Mouse (Mus musculus): Measurements from ENCODE around the gene Tapbpl.

DNA sequence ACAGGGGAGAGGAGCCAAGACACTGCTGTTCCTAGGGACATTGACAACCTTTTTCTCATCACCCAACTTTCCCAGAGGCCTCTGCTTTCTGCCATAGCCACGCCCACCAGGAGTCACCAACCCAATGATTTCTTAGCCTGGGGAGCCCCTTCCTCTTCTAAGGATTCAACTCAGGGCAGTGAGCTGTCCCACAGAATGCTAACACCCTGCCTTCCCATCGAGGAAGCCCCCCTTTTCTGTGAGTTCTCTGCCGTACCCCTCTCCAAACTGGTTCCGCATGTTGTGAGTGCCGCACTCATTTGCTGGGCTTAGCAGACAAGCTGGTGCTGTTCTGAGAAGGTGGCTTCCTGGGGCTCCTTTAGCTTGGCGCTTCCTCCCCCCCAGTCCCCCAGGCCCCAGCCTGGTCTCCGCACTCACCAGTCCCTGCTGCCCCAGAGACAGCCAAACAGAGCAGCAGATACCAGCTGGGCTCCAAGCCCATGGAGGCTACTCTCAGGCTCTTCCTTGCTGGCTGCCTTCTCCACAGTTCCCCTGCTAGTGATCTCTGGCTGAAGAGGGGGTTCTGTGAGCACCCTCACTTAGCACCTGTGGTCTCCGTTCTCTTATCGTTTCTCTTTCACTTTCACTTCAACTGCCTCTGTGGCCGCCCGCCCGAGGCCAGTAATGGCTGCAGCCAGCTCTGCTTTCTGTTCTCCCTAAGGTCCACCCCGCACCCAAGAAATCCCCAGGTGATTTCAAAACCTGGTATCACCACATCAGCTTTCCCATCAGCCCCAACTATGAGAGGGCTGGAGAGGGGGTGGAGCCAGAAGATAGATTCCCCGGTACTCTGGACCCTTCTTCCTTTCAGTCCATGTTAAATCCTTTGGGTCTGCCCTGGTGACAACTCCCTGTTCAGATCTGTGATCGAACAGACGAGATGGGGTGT, at the start of gene Tapbpl:
- TF ChIP-seq CTCF (IDR thresholded peaks at IDR 0.05; ENCODE audit: insufficient read depth, low read length) (no peak), POLR2A (IDR thresholded peaks at IDR 0.05; ENCODE audit: borderline replicate concordance, extremely low read depth, low read depth, low read length) (peak; percentile 45; the same call in 1 of the 2 replicates)

Data from lung, adult 2 months (tissue).